17 mouse cellular contexts compared by ENCODE assay signal in the genomic region with DNA sequence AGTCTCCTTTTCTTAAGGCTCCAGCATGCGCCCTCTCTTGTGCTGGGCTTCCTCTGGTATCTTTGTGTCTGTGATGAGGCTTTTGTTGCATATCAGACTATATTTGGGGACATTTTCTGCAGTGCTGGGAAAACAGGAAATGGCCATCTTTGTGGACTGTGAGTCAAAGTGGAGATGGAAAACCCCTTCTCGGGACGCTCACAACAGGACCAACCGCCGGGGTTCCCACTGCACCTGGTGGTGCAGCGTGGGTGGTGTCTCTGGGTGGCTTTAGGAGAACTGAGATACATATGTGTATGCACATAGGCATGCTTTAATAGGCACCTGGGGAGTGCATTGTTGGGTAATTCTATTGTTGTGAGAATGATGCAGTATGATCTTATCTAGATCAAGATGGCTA.
"Had no signal": no experiment of that assay in that cellular context is flagged by ENCODE, and none has a peak within 500 bp of the region (broad histone marks: within the 10 kb centered on the region; RNA-seq: fewer than 3 reads in every experiment).

No protein-coding gene starts in this region.

- H3K27me3 ChIP-seq: liver, embryonic 13.5 days; midbrain, embryonic 12.5 days; neural tube, embryonic 13.5 days had no signal

- H3K9me3 ChIP-seq: liver, embryonic 13.5 days; neural tube, embryonic 13.5 days had no signal

- ATAC-seq: midbrain, embryonic 16.5 days had no signal

- H3K27ac ChIP-seq: kidney, postnatal 0 days; layer of hippocampus, adult 2 months; liver, embryonic 13.5 days; midbrain, embryonic 12.5 days; neural tube, embryonic 13.5 days had no signal

- DNase-seq: kidney, postnatal 25 days; layer of hippocampus, adult 9-11 months; liver, embryonic 13.5 days; lung, adult 2 months; lung, postnatal 14 days; lung, postnatal 4 days; retina, postnatal 1 day; right cerebral cortex, postnatal 25 days; spleen, adult 18-20 months; thymus, adult 18-20 months; thymus, postnatal 36 days had no signal

- H3K9ac ChIP-seq: liver, embryonic 13.5 days; midbrain, embryonic 12.5 days; neural tube, embryonic 13.5 days had no signal

- H3K4me2 ChIP-seq: liver, embryonic 13.5 days; midbrain, embryonic 12.5 days; neural tube, embryonic 13.5 days had no signal

- H3K36me3 ChIP-seq: liver, embryonic 13.5 days; midbrain, embryonic 12.5 days; neural tube, embryonic 13.5 days had no signal

- H3K4me3 ChIP-seq: layer of hippocampus, adult 2 months; liver, embryonic 13.5 days; midbrain, embryonic 12.5 days; myocyte; neural tube, embryonic 13.5 days had no signal

- H3K4me1 ChIP-seq: liver, embryonic 13.5 days; neural tube, embryonic 13.5 days had no signal
